In genomic region chr4:43906443-43906842, GRCm38 (mm10) we compare ENCODE assay signal across 9 mouse cellular contexts. TPM values are rescaled to one million over a fixed set of nuclear protein-coding genes. Genes with fewer than 3 reads are reported as not detected.
DNase-seq lines count a peak whose midpoint lies in the region; ATAC-seq and TF ChIP-seq lines count a peak whose summit lies in the region.
"Had no signal": no experiment of that assay in that cellular context is flagged by ENCODE, and none has a peak within 500 bp of the region (broad histone marks: within the 10 kb centered on the region; RNA-seq: fewer than 3 reads in every experiment).

No protein-coding gene starts in this region.

- no peaks in the 10 kb centered on the region for H3K27me3 ChIP-seq in limb, embryonic 14.5 days (ENCODE audit: control insufficient read depth, insufficient read depth, low read length)

- no peaks in the 10 kb centered on the region for H3K4me1 ChIP-seq in limb, embryonic 14.5 days (ENCODE audit: control insufficient read depth, insufficient read depth, low read length)

- no peak overlapping the region for H3K9ac ChIP-seq in limb, embryonic 14.5 days (ENCODE audit: low read depth, low read length, severe bottlenecking)

- H3K9me3 ChIP-seq in limb, embryonic 14.5 days (ENCODE audit: control insufficient read depth, low read length) = no peaks in the 10 kb centered on the region

- peaks cover 31% of the 10 kb centered on the region for H3K36me3 ChIP-seq in limb, embryonic 14.5 days (ENCODE audit: control insufficient read depth, insufficient read depth, low read length)

- H3K27ac ChIP-seq in limb, embryonic 14.5 days (replicated peaks; ENCODE audit: low read depth, low read length) = no peak overlapping the region

- H3K4me3 ChIP-seq in limb, embryonic 14.5 days (replicated peaks; ENCODE audit: low read length) = no peak overlapping the region

- ATAC-seq in cerebellum, adult (ENCODE audit: insufficient number of reproducible peaks, low FRiP score, low TSS enrichment) = no peak
- peak; percentile 67 for ATAC-seq in common myeloid progenitor, adult 5-6 weeks (replicated peaks; ENCODE audit: low read depth, poor library complexity, severe bottlenecking)
- no peak; the same call in 1 of the 2 replicates for ATAC-seq in limb, embryonic 14.5 days (ENCODE audit: low FRiP score, low read depth)

- no peak for TF ChIP-seq POLR2A in limb, embryonic 14.5 days (IDR thresholded peaks at IDR 0.05; ENCODE audit: borderline replicate concordance, extremely low read depth, insufficient read depth, insufficient read length)

- 19% methylated on average over 6 of the region's 6 CpGs for WGBS in limb, embryonic 14.5 days

- no peak overlapping the region for H3K4me2 ChIP-seq in limb, embryonic 14.5 days (replicated peaks; ENCODE audit: low read depth, low read length, severe bottlenecking)

- DNase-seq in cerebellum, adult 11 months = peak; percentile 12
- DNase-seq in testis, postnatal 10 days (ENCODE audit: low spot score) = peak; percentile 61
- no peak for DNase-seq in testis, postnatal 14 days (ENCODE audit: low spot score)
- DNase-seq in hindlimb bud, embryonic 11.5 days (ENCODE audit: extremely low spot score, low read depth, low spot score) = peak; percentile 61
- DNase-seq in limb, embryonic 14.5 days (ENCODE audit: low spot score) = peak; percentile 63
- DNase-seq in right cerebral cortex, postnatal 14 days = peak; percentile 43

RNA-seq across cellular contexts. Expression of gene Reck, which starts 31.1 kb away (rescaled TPM):
- total RNA-seq in common myeloid progenitor, adult 5-6 weeks (2017) = 0.82 and 1.9 TPM in 2 replicates
- polyA plus RNA-seq in limb, embryonic 14.5 days (2012; rRNA removed) = 66.2 and 72.1 TPM in 2 replicates
- polyA plus RNA-seq in limb, embryonic 14.5 days (2014; fragmentation: Nextera tagmentation; extraction: Ambion mirVana) = 49.0 and 50.0 TPM in 2 replicates

RNA-seq across cellular contexts. Expression of gene Glipr2, which starts 50.8 kb away (rescaled TPM):
- 16.3 TPM in 2 replicates for total RNA-seq in common myeloid progenitor, adult 5-6 weeks (2017)
- 67.0 and 71.9 TPM in 2 replicates for polyA plus RNA-seq in limb, embryonic 14.5 days (2012; rRNA removed)
- 108 and 121 TPM in 2 replicates for polyA plus RNA-seq in limb, embryonic 14.5 days (2014; fragmentation: Nextera tagmentation; extraction: Ambion mirVana)

RNA-seq across cellular contexts. Expression of gene Olfr155, which starts 55.1 kb away (rescaled TPM):
- total RNA-seq in common myeloid progenitor, adult 5-6 weeks (2017) = not detected in 2 replicates
- not detected in 2 replicates for polyA plus RNA-seq in limb, embryonic 14.5 days (2012; rRNA removed)
- not detected in 2 replicates for polyA plus RNA-seq in limb, embryonic 14.5 days (2014; fragmentation: Nextera tagmentation; extraction: Ambion mirVana)
- polyA plus RNA-seq: C2C12 had no signal
